Mouse (Mus musculus) lung, adult 2 months (tissue): ENCODE results near the gene Rnf114. TPM values are rescaled to one million over a fixed set of nuclear protein-coding genes. Genes with fewer than 3 reads are reported as not detected.

ENCODE experiments used
- DNase-seq: peaks from one replicate; pipeline ENCODE4 v3.0.0; 2022
- H3K4me1 ChIP-seq: fragments of 200-500 bp; 2 replicates; pipeline ENCODE4 v1.6.1; 2011; ENCODE audit warnings: low read length; ENCODE audit not compliant: control insufficient read depth, insufficient read depth
- H3K4me3 ChIP-seq: fragments of 200-500 bp; replicated peaks from 2 replicates; pipeline ENCODE3; 2011; ENCODE audit warnings: low read depth, mild to moderate bottlenecking, control low read depth, low read length; ENCODE audit errors: extremely low read depth
- CTCF ChIP-seq: fragments of 200-500 bp; IDR thresholded peaks from 2 replicates; pipeline ENCODE4 v1.5.1; 2011; ENCODE audit warnings: mild to moderate bottlenecking, low read length, control low read depth; ENCODE audit not compliant: insufficient read depth
- POLR2A ChIP-seq: fragments of 200-500 bp; IDR thresholded peaks from 2 replicates; pipeline ENCODE4 v1.6.1; 2011; ENCODE audit warnings: low read depth, mild to moderate bottlenecking, control low read depth, low read length, borderline replicate concordance; ENCODE audit errors: extremely low read depth
- WGBS: fragments of 180-500 bp; shearing (Covaris S2); methylation state at CpG from one replicate; pipeline ENCODE4 v1.1.7; 2018; 5-methylcytosine and 5-hydroxymethylcytosine counted together
- polyA plus RNA-seq: library from polyadenylated mRNA; depleted of rRNA; stranded (reverse); fragments of >200 nt; gene quantifications from 2 replicates; pipeline ENCODE4 v1.2.3, GENCODE M21; 2012

Gene Rnf114
- polyA plus RNA-seq, 1 experiment: 122 TPM

GRCm38 (mm10) chr2:167502554-167503252, 10.3 kb downstream of the Rnf114 start:
- H3K4me1 ChIP-seq: peaks cover 20% of the 10 kb centered on the region
- no peak for DNase-seq
- peak overlapping the region; percentile 60 for H3K4me3 ChIP-seq
- 31% methylated on average over 13 of the region's 13 CpGs for WGBS
- TF ChIP-seq POLR2A (no peak), CTCF (no peak)

- WGBS: under 1% methylated on average over 80 of the region's 85 CpGs
- peak; percentile 88 for DNase-seq
Measured at GRCm38 (mm10) chr2:167503253-167503895, 10.9 kb downstream of the Rnf114 start.

GRCm38 (mm10) chr2:167503896-167504349, 11.5 kb downstream of the Rnf114 start:
- peaks cover 20% of the 10 kb centered on the region for H3K4me1 ChIP-seq
- 1% methylated on average over 32 of the region's 32 CpGs for WGBS
- H3K4me3 ChIP-seq: peak overlapping the region; percentile 85
- TF ChIP-seq CTCF (no peak), POLR2A (peak; percentile 36; the same call in 1 of the 2 replicates)
- DNase-seq: peak; percentile 75

More at GRCm38 (mm10) chr2:167503253-167503895, 10.9 kb downstream of the Rnf114 start:
- peak overlapping the region; percentile 85 for H3K4me3 ChIP-seq
- TF ChIP-seq CTCF: no peak
- 0 out of 2 replicates have a peak, but pooled peaks have one; percentile 53 for TF ChIP-seq POLR2A
- H3K4me1 ChIP-seq: peaks cover 20% of the 10 kb centered on the region

- peaks cover 21% of the 10 kb centered on the region for H3K4me1 ChIP-seq
- peak overlapping the region; percentile 14 for H3K4me3 ChIP-seq
- peak; percentile 60 for DNase-seq
- TF ChIP-seq POLR2A (no peak), CTCF (no peak)
- WGBS: 10% methylated on average over 3 of the region's 3 CpGs
Measured at GRCm38 (mm10) chr2:167505127-167505526, 12.7 kb downstream of the Rnf114 start.

- Histone ChIP-seq H3K4me1 (peaks cover 25% of the 10 kb centered on the region), H3K4me3 (no peak overlapping the region)
- no peak for TF ChIP-seq POLR2A
- no peak for TF ChIP-seq CTCF
- WGBS: 78% methylated on average over 10 of the region's 10 CpGs
- DNase-seq: no peak
Measured at GRCm38 (mm10) chr2:167506546-167507260, 14.3 kb downstream of the Rnf114 start.

GRCm38 (mm10) chr2:167507719-167508385, 15.4 kb downstream of the Rnf114 start:
- DNase-seq: no peak
- H3K4me3 ChIP-seq: no peak overlapping the region
- peaks cover 25% of the 10 kb centered on the region for H3K4me1 ChIP-seq
- no peak for TF ChIP-seq POLR2A
- no peak for TF ChIP-seq CTCF
- 70% methylated on average over 3 of the region's 3 CpGs for WGBS

GRCm38 (mm10) chr2:167508569-167508968, 16.1 kb downstream of the Rnf114 start:
- no peak overlapping the region for H3K4me3 ChIP-seq
- H3K4me1 ChIP-seq: peaks cover 25% of the 10 kb centered on the region
- TF ChIP-seq CTCF (no peak), POLR2A (no peak)
- WGBS: 91% methylated on average over 4 of the region's 4 CpGs
- no peak for DNase-seq

GRCm38 (mm10) chr2:167510485-167510884, 18.0 kb downstream of the Rnf114 start:
- H3K4me1 ChIP-seq: peaks cover 11% of the 10 kb centered on the region
- TF ChIP-seq POLR2A (no peak), CTCF (no peak)
- no peak overlapping the region for H3K4me3 ChIP-seq
- DNase-seq: no peak
- 29% methylated on average over 3 of the region's 3 CpGs for WGBS

- DNase-seq: no peak
- H3K4me1 ChIP-seq: peaks cover 5% of the 10 kb centered on the region
Measured at GRCm38 (mm10) chr2:167512365-167512764, 19.9 kb downstream of the Rnf114 start.

More at GRCm38 (mm10) chr2:167512365-167512764, 19.9 kb downstream of the Rnf114 start:
- WGBS: 90% methylated on average over 9 of the region's 9 CpGs
- no peak overlapping the region for H3K4me3 ChIP-seq
- TF ChIP-seq POLR2A (no peak), CTCF (no peak)
